Mouse (Mus musculus) heart, embryonic 15.5 days (tissue): ENCODE measurements around the gene Actc1. TPM values are rescaled to one million over a fixed set of nuclear protein-coding genes. Genes with fewer than 3 reads are reported as not detected.
A peak's percentile ranks its signal among the peaks of the same experiment; 100 is the strongest.

ENCODE experiments used
- ATAC-seq: fragments of 200-750 bp; cut with Nextera tagmentation; replicated peaks from 2 replicates; pipeline ENCODE4 v1.8.0; 2017; ENCODE audit warnings: low read depth, moderate TSS enrichment; ENCODE audit not compliant: insufficient number of reproducible peaks, insufficient read depth, low FRiP score
- H3K27ac ChIP-seq: fragments of 300-500 bp; sonication (generic); 2 replicates; pipeline ENCODE4 v1.5.1; 2015; ENCODE audit warnings: mild to moderate bottlenecking, inconsistent platforms
- H3K27me3 ChIP-seq: fragments of 300-500 bp; sonication (generic); 2 replicates; pipeline ENCODE4 v1.6.1; 2015; ENCODE audit warnings: inconsistent platforms
- H3K36me3 ChIP-seq: fragments of 300-500 bp; sonication (generic); 2 replicates; pipeline ENCODE4 v1.6.1; 2015; ENCODE audit warnings: mild to moderate bottlenecking, inconsistent platforms
- H3K4me1 ChIP-seq: fragments of 300-500 bp; sonication (generic); replicated peaks from 2 replicates; pipeline ENCODE4 v1.6.1; 2015; ENCODE audit warnings: inconsistent platforms
- H3K4me2 ChIP-seq: fragments of 300-500 bp; sonication (generic); 2 replicates; pipeline ENCODE4 v1.6.1; 2015; ENCODE audit warnings: inconsistent platforms, mild to moderate bottlenecking, moderate library complexity
- H3K4me3 ChIP-seq: fragments of 300-500 bp; sonication (generic); 2 replicates; pipeline ENCODE4 v1.5.1; 2015; ENCODE audit warnings: mild to moderate bottlenecking, inconsistent platforms
- H3K9ac ChIP-seq: fragments of 300-500 bp; sonication (generic); 2 replicates; pipeline ENCODE4 v1.6.1; 2015; ENCODE audit warnings: mild to moderate bottlenecking, inconsistent platforms
- H3K9me3 ChIP-seq: fragments of 300-500 bp; sonication (generic); replicated peaks from 2 replicates; pipeline ENCODE4 v1.6.1; 2016; ENCODE audit warnings: inconsistent platforms
- WGBS: fragments of 180-500 bp; shearing (Covaris S2); methylation state at CpG from one replicate; pipeline ENCODE4 v1.1.7; 2015; ENCODE audit warnings: mixed read lengths; 5-methylcytosine and 5-hydroxymethylcytosine counted together
- polyA plus RNA-seq: library from polyadenylated mRNA; unstranded; fragments of >200 nt; fragmentation: Nextera tagmentation; extraction: Ambion mirVana; gene quantifications from 2 replicates; pipeline ENCODE4 v1.2.1, GENCODE M21; 2015

Actc1 gene
- polyA plus RNA-seq, 1 experiment from 2014 or later = 13,111 TPM

- no peaks in the 10 kb centered on the region for H3K36me3 ChIP-seq
- WGBS = 50% methylated on average over 1 of the region's 1 CpGs
Observed at GRCm38 (mm10) chr2:114087271-114087670, 33.9 kb upstream of the Actc1 start.

GRCm38 (mm10) chr2:114071876-114072275 lies 18.5 kb upstream of the Actc1 start:
- H3K4me1 ChIP-seq = peaks cover 5% of the 10 kb centered on the region
- peak overlapping the region; percentile 44 for H3K27ac ChIP-seq
- no peak for ATAC-seq
- H3K4me2 ChIP-seq = no peak overlapping the region
- WGBS = 33% methylated on average over 2 of the region's 2 CpGs
- no peaks in the 10 kb centered on the region for H3K27me3 ChIP-seq
- no peaks in the 10 kb centered on the region for H3K9me3 ChIP-seq
- no peak overlapping the region for H3K4me3 ChIP-seq
- H3K9ac ChIP-seq = no peak overlapping the region
- no peaks in the 10 kb centered on the region for H3K36me3 ChIP-seq

More at GRCm38 (mm10) chr2:114087271-114087670, 33.9 kb upstream of the Actc1 start:
- H3K27ac ChIP-seq = no peak overlapping the region
- H3K4me1 ChIP-seq = no peaks in the 10 kb centered on the region; the same call in none of the 2 replicates
- no peak overlapping the region for H3K4me3 ChIP-seq
- H3K27me3 ChIP-seq = no peaks in the 10 kb centered on the region
- ATAC-seq = no peak
- no peaks in the 10 kb centered on the region for H3K9me3 ChIP-seq
- no peak overlapping the region for H3K4me2 ChIP-seq
- H3K9ac ChIP-seq = no peak overlapping the region

- Histone ChIP-seq H3K9me3 (no peaks in the 10 kb centered on the region), H3K4me3 (no peak overlapping the region), H3K4me2 (no peak overlapping the region), H3K36me3 (no peaks in the 10 kb centered on the region), H3K27me3 (no peaks in the 10 kb centered on the region), H3K4me1 (peaks cover 5% of the 10 kb centered on the region), H3K9ac (no peak overlapping the region), H3K27ac (no peak overlapping the region)
- no peak for ATAC-seq
- WGBS = 73% methylated on average over 3 of the region's 3 CpGs
Observed at GRCm38 (mm10) chr2:114066226-114066625, 12.9 kb upstream of the Actc1 start.

- ATAC-seq = no peak
- Histone ChIP-seq H3K27ac (no peak overlapping the region), H3K9me3 (no peaks in the 10 kb centered on the region), H3K36me3 (no peaks in the 10 kb centered on the region), H3K27me3 (no peaks in the 10 kb centered on the region), H3K4me3 (no peak overlapping the region), H3K9ac (no peak overlapping the region), H3K4me1 (peaks cover 4% of the 10 kb centered on the region; the same call in 1 of the 2 replicates), H3K4me2 (no peak overlapping the region)
- 58% methylated on average over 2 of the region's 2 CpGs for WGBS
Observed at GRCm38 (mm10) chr2:114064004-114064403, 10.7 kb upstream of the Actc1 start.

- H3K4me2 ChIP-seq = no peak overlapping the region
- no peak overlapping the region for H3K4me3 ChIP-seq
- no peaks in the 10 kb centered on the region for H3K27me3 ChIP-seq
- ATAC-seq = no peak
- 46% methylated on average over 6 of the region's 6 CpGs for WGBS
- H3K4me1 ChIP-seq = peaks cover 10% of the 10 kb centered on the region; the same call in 1 of the 2 replicates
- no peak overlapping the region for H3K27ac ChIP-seq
- no peak overlapping the region for H3K9ac ChIP-seq
- no peaks in the 10 kb centered on the region for H3K36me3 ChIP-seq
- no peaks in the 10 kb centered on the region for H3K9me3 ChIP-seq
Observed at GRCm38 (mm10) chr2:114060071-114060591, 6.8 kb upstream of the Actc1 start.

- no peaks in the 10 kb centered on the region for H3K27me3 ChIP-seq
- WGBS = 19% methylated on average over 1 of the region's 1 CpGs
- no peak overlapping the region for H3K9ac ChIP-seq
- H3K4me2 ChIP-seq = no peak overlapping the region
- H3K36me3 ChIP-seq = no peaks in the 10 kb centered on the region
- H3K27ac ChIP-seq = 0 out of 2 replicates have a peak overlapping the region, but pooled peaks have one; percentile 1
- no peaks in the 10 kb centered on the region for H3K9me3 ChIP-seq
- ATAC-seq = no peak
- no peak overlapping the region for H3K4me3 ChIP-seq
- peaks cover 10% of the 10 kb centered on the region; the same call in 1 of the 2 replicates for H3K4me1 ChIP-seq
Observed at GRCm38 (mm10) chr2:114059608-114060007, 6.3 kb upstream of the Actc1 start.

- Histone ChIP-seq H3K36me3 (no peaks in the 10 kb centered on the region), H3K4me3 (peak overlapping the region; percentile 23; the same call in 1 of the 2 replicates), H3K27ac (peak overlapping the region; percentile 97), H3K9me3 (no peaks in the 10 kb centered on the region), H3K4me2 (peak overlapping the region; percentile 53), H3K27me3 (no peaks in the 10 kb centered on the region), H3K9ac (0 out of 2 replicates have a peak overlapping the region, but pooled peaks have one; percentile 36), H3K4me1 (peaks cover 10% of the 10 kb centered on the region)
- no peak for ATAC-seq
- WGBS = 46% methylated on average over 10 of the region's 10 CpGs
Observed at GRCm38 (mm10) chr2:114058226-114058796, 5.0 kb upstream of the Actc1 start.

GRCm38 (mm10) chr2:114057303-114057853 lies 4.0 kb upstream of the Actc1 start:
- peak; percentile 70 for ATAC-seq
- H3K27ac ChIP-seq = peak overlapping the region; percentile 97
- H3K27me3 ChIP-seq = no peaks in the 10 kb centered on the region
- no peaks in the 10 kb centered on the region for H3K9me3 ChIP-seq
- peak overlapping the region; percentile 36 for H3K9ac ChIP-seq
- H3K4me1 ChIP-seq = peaks cover 10% of the 10 kb centered on the region
- H3K36me3 ChIP-seq = no peaks in the 10 kb centered on the region
- peak overlapping the region; percentile 23 for H3K4me3 ChIP-seq
- WGBS = 10% methylated on average over 10 of the region's 10 CpGs
- peak overlapping the region; percentile 53 for H3K4me2 ChIP-seq

GRCm38 (mm10) chr2:114054129-114054528 lies 781 bp upstream of the Actc1 start:
- Histone ChIP-seq H3K36me3 (no peaks in the 10 kb centered on the region), H3K4me2 (peak overlapping the region; percentile 59), H3K4me3 (peak overlapping the region; percentile 59), H3K4me1 (peaks cover 7% of the 10 kb centered on the region), H3K9ac (peak overlapping the region; percentile 41), H3K27me3 (no peaks in the 10 kb centered on the region), H3K27ac (peak overlapping the region; percentile 98), H3K9me3 (no peaks in the 10 kb centered on the region)
- ATAC-seq = peak; percentile 66
- 34% methylated on average over 4 of the region's 4 CpGs for WGBS

GRCm38 (mm10) chr2:114051871-114052241 lies 1.5 kb downstream of the Actc1 start:
- no peaks in the 10 kb centered on the region for H3K9me3 ChIP-seq
- ATAC-seq = no peak

GRCm38 (mm10) chr2:114051111-114051870 lies 2.1 kb downstream of the Actc1 start:
- Histone ChIP-seq H3K36me3 (no peaks in the 10 kb centered on the region; the same call in 1 of the 2 replicates), H3K4me2 (peak overlapping the region; percentile 59), H3K9me3 (no peaks in the 10 kb centered on the region), H3K4me3 (peak overlapping the region; percentile 59), H3K27ac (peak overlapping the region; percentile 98), H3K4me1 (no peaks in the 10 kb centered on the region; the same call in 1 of the 2 replicates), H3K9ac (peak overlapping the region; percentile 66), H3K27me3 (no peaks in the 10 kb centered on the region)
- 49% methylated on average over 7 of the region's 7 CpGs for WGBS
- ATAC-seq = no peak

More at GRCm38 (mm10) chr2:114051871-114052241, 1.5 kb downstream of the Actc1 start:
- peak overlapping the region; percentile 59 for H3K4me3 ChIP-seq
- H3K27me3 ChIP-seq = no peaks in the 10 kb centered on the region
- WGBS = 52% methylated on average over 14 of the region's 14 CpGs
- peak overlapping the region; percentile 59 for H3K4me2 ChIP-seq
- H3K36me3 ChIP-seq = no peaks in the 10 kb centered on the region; the same call in 1 of the 2 replicates
- peak overlapping the region; percentile 98 for H3K27ac ChIP-seq
- H3K4me1 ChIP-seq = no peaks in the 10 kb centered on the region; the same call in 1 of the 2 replicates
- peak overlapping the region; percentile 66 for H3K9ac ChIP-seq
